Mouse (Mus musculus): ENCODE measurements around the gene Txnrd1. TPM values are rescaled to one million over a fixed set of nuclear protein-coding genes. Genes with fewer than 3 reads are reported as not detected.
A peak's percentile ranks its signal among the peaks of the same experiment; 100 is the strongest.

Txnrd1 gene
- total RNA-seq, 4 experiments from 2014 or later = 75.8 to 107 (median 91.5) TPM

GRCm38 (mm10) chr10:82817936-82818335 lies 15.8 kb upstream of the Txnrd1 start:
- DNase-seq = no peak

- DNase-seq = no peak
Measured at GRCm38 (mm10) chr10:82818661-82819060, 15.1 kb upstream of the Txnrd1 start.

GRCm38 (mm10) chr10:82823108-82823778 lies 10.5 kb upstream of the Txnrd1 start:
- DNase-seq = no peak

- no peak for DNase-seq
Measured at GRCm38 (mm10) chr10:82823779-82824177, 10.0 kb upstream of the Txnrd1 start.

GRCm38 (mm10) chr10:82824541-82824940 lies 9.2 kb upstream of the Txnrd1 start:
- DNase-seq = peak; percentile 39

- DNase-seq = no peak
Measured at GRCm38 (mm10) chr10:82826516-82826915, 7.2 kb upstream of the Txnrd1 start.

GRCm38 (mm10) chr10:82835898-82836297 lies 2.1 kb downstream of the Txnrd1 start:
- no peak for DNase-seq

GRCm38 (mm10) chr10:82838390-82838789 lies 4.6 kb downstream of the Txnrd1 start:
- no peak for DNase-seq

GRCm38 (mm10) chr10:82844090-82844489 lies 10.3 kb downstream of the Txnrd1 start:
- DNase-seq = no peak

- DNase-seq = no peak
Measured at GRCm38 (mm10) chr10:82844731-82845130, 11.0 kb downstream of the Txnrd1 start.

- no peak for DNase-seq
Measured at GRCm38 (mm10) chr10:82847821-82848459, 14.2 kb downstream of the Txnrd1 start.

GRCm38 (mm10) chr10:82849686-82850353 lies 16.1 kb downstream of the Txnrd1 start:
- DNase-seq = no peak

GRCm38 (mm10) chr10:82850354-82850752 lies 16.6 kb downstream of the Txnrd1 start:
- DNase-seq = no peak

GRCm38 (mm10) chr10:82851751-82852150 lies 18.0 kb downstream of the Txnrd1 start:
- no peak for DNase-seq

GRCm38 (mm10) chr10:82858032-82858680 lies 24.4 kb downstream of the Txnrd1 start:
- DNase-seq = no peak

GRCm38 (mm10) chr10:82858691-82859532 lies 25.2 kb downstream of the Txnrd1 start:
- DNase-seq = peak; percentile 94

GRCm38 (mm10) chr10:82859533-82859915 lies 25.8 kb downstream of the Txnrd1 start:
- peak; percentile 35 for DNase-seq

GRCm38 (mm10) chr10:82860181-82860928 lies 26.6 kb downstream of the Txnrd1 start:
- peak; percentile 60 for DNase-seq

- DNase-seq = no peak
Measured at GRCm38 (mm10) chr10:82860929-82861315, 27.2 kb downstream of the Txnrd1 start.

- DNase-seq = peak; percentile 56
Measured at GRCm38 (mm10) chr10:82863106-82863680, 29.4 kb downstream of the Txnrd1 start.

GRCm38 (mm10) chr10:82863827-82864226 lies 30.1 kb downstream of the Txnrd1 start:
- no peak for DNase-seq
